Mouse (Mus musculus) lung, postnatal 0 days (tissue): ENCODE results near the gene Rasd1. TPM values are rescaled to one million over a fixed set of nuclear protein-coding genes. Genes with fewer than 3 reads are reported as not detected.

Experiments
- ATAC-seq: fragments of 200-750 bp; cut with Nextera tagmentation; 2 replicates; pipeline ENCODE4 v1.8.0; 2017; ENCODE audit warnings: moderate library complexity
- DNase-seq: peaks from one replicate; pipeline ENCODE4 v3.0.0-alpha.2; 2016; ENCODE audit warnings: low spot score
- H3K27ac ChIP-seq: fragments of 300-500 bp; sonication (generic); 2 replicates; pipeline ENCODE4 v1.5.1; 2014; ENCODE audit warnings: antibody characterized with exemption, mild to moderate bottlenecking, low read length, mixed read lengths
- H3K27me3 ChIP-seq: fragments of 300-500 bp; sonication (generic); replicated peaks from 2 replicates; pipeline ENCODE4 v1.6.1; 2014; ENCODE audit warnings: low read length, mixed read lengths; ENCODE audit not compliant: insufficient read depth
- H3K36me3 ChIP-seq: fragments of 300-500 bp; sonication (generic); 2 replicates; pipeline ENCODE4 v1.6.1; 2014; ENCODE audit warnings: low read length, mixed read lengths; ENCODE audit not compliant: insufficient read depth
- H3K4me1 ChIP-seq: fragments of 300-500 bp; sonication (generic); 2 replicates; pipeline ENCODE4 v1.6.1; 2014; ENCODE audit warnings: antibody characterized with exemption, low read depth, low read length, mixed read lengths; ENCODE audit not compliant: insufficient read depth
- H3K4me2 ChIP-seq: fragments of 300-500 bp; sonication (generic); replicated peaks from 2 replicates; pipeline ENCODE4 v1.6.1; 2014; ENCODE audit warnings: low read depth, mild to moderate bottlenecking, low read length, moderate library complexity, mixed read lengths
- H3K4me3 ChIP-seq: fragments of 300-500 bp; sonication (generic); 2 replicates; pipeline ENCODE4 v1.5.1; 2014; ENCODE audit warnings: low read depth, low read length
- H3K9ac ChIP-seq: fragments of 300-500 bp; sonication (generic); replicated peaks from 2 replicates; pipeline ENCODE4 v1.6.1; 2014; ENCODE audit warnings: low read depth, mild to moderate bottlenecking
- H3K9me3 ChIP-seq: fragments of 300-500 bp; sonication (generic); 2 replicates; pipeline ENCODE4 v1.6.1; 2016; ENCODE audit warnings: low read length, mixed read lengths
- CTCF ChIP-seq: IDR thresholded peaks from 2 replicates; pipeline ENCODE4 v1.5.1; 2016; ENCODE audit warnings: antibody characterized with exemption, mild to moderate bottlenecking
- EP300 ChIP-seq: IDR thresholded peaks from 2 replicates; pipeline ENCODE4 v1.6.1; 2016; ENCODE audit warnings: antibody characterized with exemption, mild to moderate bottlenecking, control low read depth
- WGBS: fragments of 180-500 bp; shearing (Covaris S2); extraction: QIAGEN DNeasy Blood & Tissue Kit; methylation state at CpG from one replicate; pipeline ENCODE4 v1.1.7; 2014; 5-methylcytosine and 5-hydroxymethylcytosine counted together
- polyA plus RNA-seq: library from polyadenylated mRNA; unstranded; fragments of >200 nt; fragmentation: Nextera tagmentation; extraction: Ambion mirVana; gene quantifications from 2 replicates; pipeline ENCODE4 v1.2.1, GENCODE M21; 2015

The Rasd1 gene
- polyA plus RNA-seq, 1 experiment from 2014 or later = 3.3 TPM

- no peaks in the 10 kb centered on the region for H3K27me3 ChIP-seq
- H3K9me3 ChIP-seq = no peaks in the 10 kb centered on the region
- TF ChIP-seq EP300 (no peak), CTCF (no peak)
- ATAC-seq (no peak), DNase-seq (no peak)
- no peak overlapping the region for H3K9ac ChIP-seq
- no peak overlapping the region for H3K27ac ChIP-seq
- H3K36me3 ChIP-seq = no peaks in the 10 kb centered on the region
- no peak overlapping the region for H3K4me3 ChIP-seq
- no peaks in the 10 kb centered on the region for H3K4me1 ChIP-seq
- H3K4me2 ChIP-seq = no peak overlapping the region
- WGBS = 73% methylated on average over 5 of the region's 5 CpGs
Observed at GRCm38 (mm10) chr11:60001231-60001980, 36.7 kb upstream of the Rasd1 start.

- Histone ChIP-seq H3K4me2 (no peak overlapping the region), H3K9me3 (no peaks in the 10 kb centered on the region), H3K4me3 (no peak overlapping the region), H3K27ac (no peak overlapping the region), H3K9ac (no peak overlapping the region), H3K27me3 (no peaks in the 10 kb centered on the region), H3K4me1 (no peaks in the 10 kb centered on the region), H3K36me3 (no peaks in the 10 kb centered on the region)
- DNase-seq (no peak), ATAC-seq (no peak)
- WGBS = 29% methylated on average over 9 of the region's 9 CpGs
- TF ChIP-seq EP300 (no peak), CTCF (no peak)
Observed at GRCm38 (mm10) chr11:59994318-59994717, 29.6 kb upstream of the Rasd1 start.

- ATAC-seq = peak; percentile 84
- no peaks in the 10 kb centered on the region for H3K36me3 ChIP-seq
- TF ChIP-seq CTCF (no peak), EP300 (no peak)
- H3K9ac ChIP-seq = no peak overlapping the region
- H3K4me1 ChIP-seq = no peaks in the 10 kb centered on the region
- 32% methylated on average over 8 of the region's 8 CpGs for WGBS
- no peaks in the 10 kb centered on the region for H3K9me3 ChIP-seq
- no peak overlapping the region for H3K4me2 ChIP-seq
- no peak overlapping the region for H3K27ac ChIP-seq
- no peaks in the 10 kb centered on the region for H3K27me3 ChIP-seq
- peak; percentile 65 for DNase-seq
- no peak overlapping the region for H3K4me3 ChIP-seq
Observed at GRCm38 (mm10) chr11:59991365-59991764, 26.6 kb upstream of the Rasd1 start.

GRCm38 (mm10) chr11:59989406-59989805 lies 24.7 kb upstream of the Rasd1 start:
- 84% methylated on average over 1 of the region's 1 CpGs for WGBS
- no peaks in the 10 kb centered on the region for H3K36me3 ChIP-seq
- H3K9ac ChIP-seq = no peak overlapping the region
- ATAC-seq (no peak), DNase-seq (no peak)
- H3K27ac ChIP-seq = no peak overlapping the region
- no peak overlapping the region for H3K4me2 ChIP-seq
- H3K4me3 ChIP-seq = no peak overlapping the region
- no peaks in the 10 kb centered on the region for H3K9me3 ChIP-seq
- H3K27me3 ChIP-seq = no peaks in the 10 kb centered on the region
- TF ChIP-seq CTCF = no peak
- no peak for TF ChIP-seq EP300
- H3K4me1 ChIP-seq = no peaks in the 10 kb centered on the region

- H3K9me3 ChIP-seq = no peaks in the 10 kb centered on the region
- no peak overlapping the region for H3K4me3 ChIP-seq
- ATAC-seq (no peak), DNase-seq (no peak)
- no peak overlapping the region for H3K4me2 ChIP-seq
- no peak overlapping the region for H3K27ac ChIP-seq
- 74% methylated on average over 5 of the region's 5 CpGs for WGBS
- H3K36me3 ChIP-seq = no peaks in the 10 kb centered on the region
- TF ChIP-seq CTCF (no peak), EP300 (no peak)
- no peaks in the 10 kb centered on the region for H3K27me3 ChIP-seq
- H3K4me1 ChIP-seq = no peaks in the 10 kb centered on the region
- no peak overlapping the region for H3K9ac ChIP-seq
Observed at GRCm38 (mm10) chr11:59977831-59978230, 13.1 kb upstream of the Rasd1 start.

GRCm38 (mm10) chr11:59975241-59975640 lies 10.5 kb upstream of the Rasd1 start:
- WGBS = 57% methylated on average over 10 of the region's 10 CpGs
- ATAC-seq (no peak), DNase-seq (no peak)
- TF ChIP-seq EP300 (no peak), CTCF (no peak)
- H3K27ac ChIP-seq = no peak overlapping the region
- no peaks in the 10 kb centered on the region for H3K9me3 ChIP-seq
- no peaks in the 10 kb centered on the region for H3K27me3 ChIP-seq
- H3K4me2 ChIP-seq = no peak overlapping the region
- H3K4me3 ChIP-seq = no peak overlapping the region
- no peaks in the 10 kb centered on the region for H3K36me3 ChIP-seq
- no peaks in the 10 kb centered on the region for H3K4me1 ChIP-seq
- no peak overlapping the region for H3K9ac ChIP-seq
